Mouse (Mus musculus) fat pad, adult 2 months (tissue): ENCODE data around the gene Parp16.

Source experiments
- DNase-seq: peaks from one replicate; pipeline ENCODE4 v3.0.0-alpha.2; 2011; ENCODE audit warnings: low read depth, low spot score; ENCODE audit errors: extremely low read depth

Parp16 gene

DNA sequence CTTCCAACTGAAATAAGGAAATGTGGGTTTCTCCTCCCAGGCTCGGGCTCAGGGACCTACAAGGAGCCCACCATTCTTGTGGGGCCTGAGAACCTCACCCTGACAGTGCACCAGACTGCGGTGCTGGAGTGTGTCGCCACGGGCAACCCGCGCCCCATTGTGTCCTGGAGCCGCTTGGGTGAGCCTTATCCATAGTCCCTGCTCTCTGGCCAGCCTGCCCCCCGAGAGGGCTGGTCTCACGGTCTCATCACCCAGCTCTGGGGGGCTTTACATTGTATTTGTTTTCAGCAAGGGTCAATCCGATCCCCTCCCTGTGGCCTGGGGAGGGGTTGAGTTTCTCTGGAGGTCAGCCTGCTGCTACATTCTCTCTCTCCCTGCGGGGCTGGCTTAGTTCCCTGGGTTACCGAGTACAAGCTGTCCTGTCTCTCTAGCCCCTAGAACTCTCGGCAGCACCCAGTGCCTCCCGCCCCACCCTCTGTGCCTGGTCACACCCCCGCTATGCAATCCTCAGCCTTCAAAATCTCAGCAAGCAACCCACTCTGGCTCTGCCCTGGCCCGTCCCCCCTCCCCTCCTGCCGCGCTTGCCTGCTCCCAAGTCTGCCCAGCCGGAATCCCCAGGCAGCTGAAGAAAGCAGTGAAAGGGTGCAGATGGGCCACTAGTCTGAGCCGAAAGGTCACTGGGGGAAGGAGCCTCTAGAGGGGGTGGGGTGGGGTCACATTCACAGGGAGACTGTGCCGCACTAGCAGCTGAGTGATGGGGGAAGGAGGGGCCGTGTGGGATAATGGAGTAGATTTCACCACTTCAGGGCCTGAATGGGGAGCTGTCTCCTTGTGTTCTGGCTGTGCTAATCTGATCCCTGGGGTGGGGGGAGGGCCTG lies 16.6 kb upstream of the Parp16 start:
- no peak for DNase-seq

- DNase-seq, result no peak
Measured at GRCm38 (mm10) chr9:65179817-65180624, 15.1 kb upstream of the Parp16 start.

DNA sequence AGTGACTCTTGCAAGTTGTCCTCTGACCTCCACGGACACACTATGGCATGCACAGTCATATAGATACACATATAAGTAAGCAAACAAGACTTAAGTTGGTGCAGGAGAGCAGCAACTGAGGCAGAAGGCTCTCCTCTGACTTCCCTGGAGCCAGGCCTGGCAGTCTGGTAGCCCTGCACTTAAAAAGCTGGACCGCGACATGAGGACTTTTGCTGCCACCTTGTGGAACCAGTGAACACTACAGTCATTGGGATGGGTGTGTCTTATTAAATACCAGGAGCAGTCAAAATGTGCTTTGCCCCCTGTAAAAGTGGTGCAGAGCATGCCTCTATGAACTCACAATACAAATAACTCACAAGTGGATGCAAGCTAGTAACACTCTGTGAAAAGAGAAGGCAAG lies 6.6 kb upstream of the Parp16 start:
- DNase-seq, result no peak

GRCm38 (mm10) chr9:65190306-65190705 lies 4.8 kb upstream of the Parp16 start:
- DNase-seq, result no peak

DNA sequence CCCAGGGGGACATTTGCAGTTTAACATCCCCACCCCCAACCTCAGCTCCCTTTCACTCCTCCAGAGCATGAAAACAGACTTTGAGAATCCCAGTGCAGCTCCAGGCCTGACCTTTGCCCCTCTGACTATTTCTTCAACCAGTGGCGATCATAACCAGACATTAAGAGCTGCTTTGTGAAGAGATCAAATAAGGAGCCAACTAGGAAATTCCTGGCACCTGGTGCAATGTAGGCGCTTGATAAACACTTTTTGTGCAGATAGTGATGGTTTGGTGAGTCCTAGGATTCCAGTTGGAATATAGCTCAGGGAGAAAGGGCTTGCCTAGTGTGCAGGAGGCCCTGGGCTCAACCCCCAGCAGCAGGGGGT lies 3.8 kb upstream of the Parp16 start:
- no peak for DNase-seq

GRCm38 (mm10) chr9:65191755-65192469 lies 3.2 kb upstream of the Parp16 start:
- no peak for DNase-seq

GRCm38 (mm10) chr9:65193214-65193613 lies 1.9 kb upstream of the Parp16 start:
- DNase-seq, result no peak

DNA sequence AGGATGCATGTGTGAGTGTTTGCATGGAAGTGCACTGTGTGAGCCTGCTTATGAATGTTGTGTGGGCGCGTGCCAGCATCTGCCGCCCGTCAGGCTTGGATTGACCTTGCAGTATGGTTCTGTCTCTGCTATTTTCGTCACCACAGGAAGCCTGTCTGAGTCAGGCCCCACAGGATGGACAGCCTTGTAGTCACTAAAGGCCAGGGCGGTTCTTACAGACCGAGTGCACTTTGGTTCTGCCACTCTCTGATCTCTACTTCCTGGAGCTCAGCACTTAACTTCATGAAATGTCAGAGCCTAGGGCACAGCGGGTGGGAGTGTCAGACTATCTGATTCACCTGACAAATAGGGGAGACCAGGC lies 448 bp downstream of the Parp16 start:
- DNase-seq, result no peak

- DNase-seq, result no peak
Measured at GRCm38 (mm10) chr9:65195982-65196737, 1.0 kb downstream of the Parp16 start.

GRCm38 (mm10) chr9:65196738-65197569 lies 1.8 kb downstream of the Parp16 start:
- no peak for DNase-seq

DNA sequence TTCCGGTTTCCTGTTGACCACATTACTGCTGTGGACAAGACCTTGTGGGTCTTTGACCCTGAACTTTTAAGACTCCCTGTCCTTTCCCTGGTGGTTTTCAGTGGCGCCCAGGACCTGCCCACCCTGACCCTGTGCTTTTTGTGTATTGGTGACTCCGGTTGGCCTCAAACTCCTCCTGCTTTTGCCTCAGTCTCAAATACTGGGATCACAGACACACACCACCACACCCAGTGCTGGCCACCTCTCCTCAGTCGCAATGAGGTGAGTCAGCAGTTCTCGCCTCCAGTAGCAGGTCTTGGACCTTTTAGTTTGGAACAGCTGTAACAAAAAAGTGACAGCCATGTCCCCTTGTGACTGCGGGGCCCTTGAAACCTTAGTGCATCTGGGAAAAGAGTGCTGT lies 2.7 kb downstream of the Parp16 start:
- DNase-seq, result no peak

- no peak for DNase-seq
Measured at GRCm38 (mm10) chr9:65199723-65200122, 4.6 kb downstream of the Parp16 start.

DNA sequence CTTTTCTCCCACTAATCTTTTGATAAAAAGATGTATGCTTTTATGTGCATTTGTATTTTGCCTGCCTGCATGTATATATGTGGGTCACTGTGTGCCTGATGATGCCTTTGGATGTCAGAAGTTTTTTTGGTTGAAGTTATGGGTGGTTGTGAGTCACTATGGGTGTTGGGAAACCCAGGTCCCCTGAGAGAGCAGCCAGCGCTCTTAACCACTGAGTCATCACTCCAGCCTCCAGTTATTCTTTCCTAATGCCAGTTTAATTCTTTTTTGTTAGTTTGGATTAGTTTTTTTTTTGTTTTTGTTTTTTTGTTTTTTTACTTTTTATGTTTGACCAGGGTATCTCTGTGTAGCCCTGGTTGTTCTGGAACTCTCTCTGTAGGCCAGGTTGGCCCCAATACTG lies 5.5 kb downstream of the Parp16 start:
- no peak for DNase-seq

DNA sequence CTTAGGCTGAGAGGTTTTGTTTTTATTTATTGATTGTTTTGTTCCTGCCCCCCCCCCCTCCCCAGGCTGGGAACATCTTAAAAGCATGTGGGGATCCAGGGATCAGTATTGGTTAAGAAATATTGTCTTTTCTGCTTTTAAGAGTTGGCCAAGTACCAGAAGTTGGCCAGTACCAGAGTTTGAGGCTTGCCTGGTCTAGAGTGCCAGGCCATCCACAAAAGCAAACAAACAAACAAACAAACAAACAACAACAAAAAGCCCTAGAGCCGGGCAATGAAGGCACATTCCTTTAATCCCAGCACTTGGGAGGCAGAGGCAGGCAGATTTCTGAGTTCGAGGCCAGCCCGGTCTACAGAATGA lies 5.8 kb downstream of the Parp16 start:
- no peak for DNase-seq

DNA sequence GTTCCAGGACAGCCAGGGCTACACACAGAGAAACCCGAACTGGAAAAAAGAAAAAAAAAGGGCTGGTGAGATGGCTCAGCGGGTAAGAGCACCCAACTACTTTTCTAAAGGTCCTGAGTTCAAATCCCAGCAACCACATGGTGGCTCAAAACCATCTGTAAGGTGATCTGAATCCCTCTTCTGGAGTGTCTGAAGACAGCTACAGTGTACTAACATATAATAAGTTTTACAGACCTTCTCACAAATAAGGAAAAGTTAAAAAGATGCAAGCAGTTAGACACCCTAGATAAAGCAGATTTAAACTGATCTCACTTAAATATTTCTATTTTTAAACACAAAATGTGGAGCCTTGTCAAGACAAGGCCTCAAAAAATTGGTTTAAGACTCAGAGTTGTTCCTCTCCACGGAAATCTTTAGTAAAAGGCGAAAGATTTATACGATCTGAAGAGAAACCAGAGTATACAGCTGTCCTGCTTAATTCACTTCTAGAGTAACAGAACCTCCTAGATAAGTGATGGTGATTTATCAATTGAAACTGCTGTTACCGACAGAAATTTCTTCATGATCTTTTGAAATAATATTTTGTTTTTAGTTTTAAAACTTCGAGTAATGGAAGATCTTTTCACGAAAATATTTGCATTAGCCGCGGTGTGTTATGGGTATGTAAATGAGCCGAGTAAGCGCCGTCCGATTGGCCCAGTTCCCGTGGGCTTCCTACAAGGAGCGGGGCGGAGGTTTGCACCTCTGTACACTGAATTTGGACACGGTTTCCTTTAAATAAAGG lies 6.4 kb downstream of the Parp16 start:
- DNase-seq, result no peak

DNA sequence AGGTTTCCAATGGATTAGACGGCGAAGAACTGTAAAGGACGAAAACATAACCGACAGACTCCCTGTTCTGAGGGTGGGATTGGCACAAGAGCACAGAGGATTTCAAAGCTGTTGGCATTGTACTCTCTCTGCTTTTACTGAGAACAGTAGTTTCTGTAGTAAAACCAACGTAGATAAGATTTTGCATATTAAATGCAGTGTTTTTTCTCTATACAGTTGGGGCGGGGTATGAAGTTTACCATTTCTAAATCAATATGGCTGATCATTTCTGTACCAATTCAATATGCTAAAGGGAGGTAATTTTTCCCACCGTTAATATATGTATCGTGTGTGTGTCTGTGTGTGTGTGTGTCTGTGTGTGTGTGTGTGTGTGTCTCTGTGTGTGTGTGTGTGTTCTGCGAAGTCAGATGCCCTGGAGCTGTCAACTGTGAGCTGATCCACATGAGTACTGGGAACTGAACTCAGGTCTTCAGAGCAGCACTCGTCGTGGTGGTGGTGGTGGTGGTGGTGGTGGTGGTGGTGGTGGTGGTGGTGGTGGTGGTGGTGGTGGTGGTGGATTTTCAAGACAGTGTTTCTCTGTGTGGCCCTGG lies 7.1 kb downstream of the Parp16 start:
- no peak for DNase-seq

GRCm38 (mm10) chr9:65205049-65205815 lies 10.1 kb downstream of the Parp16 start:
- no peak for DNase-seq
